Mouse (Mus musculus) inflammation-experienced regulatory T-cells, adult 6 months (primary cell): ENCODE measurements around the gene Nat14. TPM values are rescaled to one million over a fixed set of nuclear protein-coding genes. Genes with fewer than 3 reads are reported as not detected.

ENCODE experiments used
- ATAC-seq: one replicate; pipeline ENCODE4 v1.8.0; 2017
- polyA plus RNA-seq, 3 experiments: library from polyadenylated mRNA; unstranded; fragments of 100-300 nt; shearing (Covaris generic); gene quantifications; one replicate each; pipeline ENCODE4 v1.2.1; 2017

The Nat14 gene
- polyA plus RNA-seq, 3 experiments from 2014 or later, result 0.34 to 0.44 TPM; not detected in 1

GRCm38 (mm10) chr7:4920496-4920895 is 1.3 kb upstream of the Nat14 start:
- no peak for ATAC-seq

GRCm38 (mm10) chr7:4920976-4921823 is 628 bp upstream of the Nat14 start:
- ATAC-seq, result no peak

GRCm38 (mm10) chr7:4922508-4922907 is 680 bp downstream of the Nat14 start:
- ATAC-seq, result peak; percentile 73

GRCm38 (mm10) chr7:4922931-4923565 is 1.2 kb downstream of the Nat14 start:
- no peak for ATAC-seq

GRCm38 (mm10) chr7:4923586-4924364 is 1.9 kb downstream of the Nat14 start:
- ATAC-seq, result peak; percentile 7

GRCm38 (mm10) chr7:4924483-4924882 is 2.7 kb downstream of the Nat14 start:
- no peak for ATAC-seq

GRCm38 (mm10) chr7:4924891-4925301 is 3.1 kb downstream of the Nat14 start:
- no peak for ATAC-seq

GRCm38 (mm10) chr7:4925441-4926381 is 3.9 kb downstream of the Nat14 start, which contains the start of gene Ssc5d:
Ssc5d (plus strand) TSS chr7:4925785.
- no peak for ATAC-seq

GRCm38 (mm10) chr7:4926849-4927248 is 5.0 kb downstream of the Nat14 start:
- no peak for ATAC-seq

- ATAC-seq, result no peak
Measured at GRCm38 (mm10) chr7:4927711-4928110, 5.9 kb downstream of the Nat14 start.

GRCm38 (mm10) chr7:4928323-4928722 is 6.5 kb downstream of the Nat14 start:
- no peak for ATAC-seq

- no peak for ATAC-seq
Measured at GRCm38 (mm10) chr7:4933103-4933502, 11.3 kb downstream of the Nat14 start.

- ATAC-seq, result no peak
Measured at GRCm38 (mm10) chr7:4934160-4934914, 12.5 kb downstream of the Nat14 start.

GRCm38 (mm10) chr7:4936832-4937231 is 15.0 kb downstream of the Nat14 start:
- no peak for ATAC-seq

- no peak for ATAC-seq
Measured at GRCm38 (mm10) chr7:4937392-4937791, 15.6 kb downstream of the Nat14 start.

- peak; percentile 23 for ATAC-seq
Measured at GRCm38 (mm10) chr7:4938456-4938855, 16.6 kb downstream of the Nat14 start.

GRCm38 (mm10) chr7:4940068-4940479 is 18.2 kb downstream of the Nat14 start:
- peak; percentile 57 for ATAC-seq

GRCm38 (mm10) chr7:4942673-4943072 is 20.8 kb downstream of the Nat14 start:
- no peak for ATAC-seq

GRCm38 (mm10) chr7:4943223-4943815 is 21.5 kb downstream of the Nat14 start:
- ATAC-seq, result peak; percentile 93

GRCm38 (mm10) chr7:4947855-4948254 is 26.0 kb downstream of the Nat14 start:
- ATAC-seq, result no peak

- peak; percentile 80 for ATAC-seq
Measured at GRCm38 (mm10) chr7:4948386-4948785, 26.6 kb downstream of the Nat14 start.
